Mouse (Mus musculus): Measurements from ENCODE around the gene Babam2. TPM values are rescaled to one million over a fixed set of nuclear protein-coding genes. Genes with fewer than 3 reads are reported as not detected.

Gene Babam2
- polyA plus RNA-seq (2014; fragmentation: Nextera tagmentation; extraction: Ambion mirVana): 37.3 and 47.8 TPM in 2 replicates

- peaks cover 2 to 6% of the 10 kb centered on the region in 2 experiments; a peak in 3 of 4 replicates for H3K4me1 ChIP-seq (ENCODE audit: control insufficient read depth in 2 of 2, insufficient read depth in 2 of 2, low read length in 2 of 2)
- H3K9ac ChIP-seq (ENCODE audit: low read length): peak within 1 kb of the TSS; percentile 91
- ATAC-seq (ENCODE audit: insufficient number of reproducible peaks, insufficient read depth, low FRiP score, low read depth): peak; percentile 93
- WGBS: under 1% methylated on average over 71 of the region's 71 CpGs
- H3K4me2 ChIP-seq (ENCODE audit: low read length): peak within 1 kb of the TSS; percentile 79
- peak within 1 kb of the TSS; percentile 84 to 89 for H3K4me3 ChIP-seq (ENCODE audit: control insufficient read depth in 1 of 2, insufficient read depth in 1 of 2, low read depth in 1 of 2, low read length in 2 of 2)
- H3K27ac ChIP-seq (replicated peaks in 1 of 2; ENCODE audit: control insufficient read depth in 1 of 2, insufficient read depth in 1 of 2, low read depth in 2 of 2, low read length in 2 of 2): peak within 1 kb of the TSS; percentile 92 to 94
- no peaks in the 10 kb centered on the region for H3K27me3 ChIP-seq (ENCODE audit: control insufficient read depth, insufficient read depth, low read length)
- H3K36me3 ChIP-seq (ENCODE audit: control insufficient read depth, insufficient read depth, low read length): peaks cover 12% of the 10 kb centered on the region
- no peaks in the 10 kb centered on the region for H3K9me3 ChIP-seq (ENCODE audit: control insufficient read depth, low read length)
Observed at GRCm38 (mm10) chr5:31697644-31698296, at the start of gene Babam2. Gene Babam2, plus strand, starts transcription at chr5:31697684.

DNA sequence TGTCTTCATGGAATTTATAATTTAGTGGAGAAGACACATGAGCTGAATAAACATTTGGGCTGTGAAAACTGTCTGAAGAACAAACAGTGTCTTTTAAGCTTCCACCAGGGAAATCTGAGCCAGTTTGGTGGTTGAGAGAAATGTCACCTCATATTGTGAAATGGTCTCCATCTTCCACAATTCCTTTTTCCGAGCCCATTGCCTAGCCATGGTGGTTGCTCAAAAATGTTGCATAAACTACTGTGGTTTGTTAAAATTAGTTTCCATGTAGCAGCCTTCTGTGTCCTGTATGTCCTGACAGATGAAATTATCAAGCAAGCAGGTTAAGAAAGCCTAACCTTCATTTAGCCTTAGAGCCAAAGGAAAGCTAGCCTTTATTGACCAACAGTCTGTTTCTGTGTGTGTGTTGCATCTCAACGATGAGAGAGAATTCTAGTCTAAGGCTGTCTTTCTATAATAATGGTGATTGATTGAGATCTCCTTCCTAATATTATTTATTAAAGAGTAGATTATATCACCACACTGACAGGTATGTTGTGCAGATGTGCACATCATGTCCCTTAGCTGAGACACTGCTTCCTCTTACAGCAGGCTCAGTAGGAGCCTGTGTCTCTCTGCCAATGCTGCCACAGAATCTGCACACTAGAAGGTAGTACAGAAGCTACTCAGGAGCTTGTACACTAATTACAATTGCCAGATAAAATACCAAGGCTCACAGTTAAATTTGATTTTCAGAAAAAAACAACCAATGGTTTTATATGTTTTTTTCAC is 46.8 kb upstream of the Babam2 start:
- no peak for ATAC-seq (ENCODE audit: insufficient number of reproducible peaks, insufficient read depth, low FRiP score, low read depth)
- Histone ChIP-seq H3K4me3 (ENCODE audit: control insufficient read depth in 1 of 2, insufficient read depth in 1 of 2, low read depth in 1 of 2, low read length in 2 of 2) (no peak overlapping the region), H3K4me2 (ENCODE audit: low read length) (no peak overlapping the region), H3K27ac (replicated peaks in 1 of 2; ENCODE audit: control insufficient read depth in 1 of 2, insufficient read depth in 1 of 2, low read depth in 2 of 2, low read length in 2 of 2) (no peak overlapping the region), H3K4me1 (ENCODE audit: control insufficient read depth in 2 of 2, insufficient read depth in 2 of 2, low read length in 2 of 2) (peaks cover 0 to 3% of the 10 kb centered on the region in 2 experiments; a peak in 1 of 4 replicates), H3K9ac (ENCODE audit: low read length) (no peak overlapping the region), H3K27me3 (ENCODE audit: control insufficient read depth, insufficient read depth, low read length) (no peaks in the 10 kb centered on the region), H3K36me3 (ENCODE audit: control insufficient read depth, insufficient read depth, low read length) (no peaks in the 10 kb centered on the region), H3K9me3 (ENCODE audit: control insufficient read depth, low read length) (0 out of 2 replicates have a peak, but pooled peaks cover 6% of the 10 kb centered on the region)
- 94% methylated on average over 2 of the region's 2 CpGs for whole genome bisulfite sequencing

DNA sequence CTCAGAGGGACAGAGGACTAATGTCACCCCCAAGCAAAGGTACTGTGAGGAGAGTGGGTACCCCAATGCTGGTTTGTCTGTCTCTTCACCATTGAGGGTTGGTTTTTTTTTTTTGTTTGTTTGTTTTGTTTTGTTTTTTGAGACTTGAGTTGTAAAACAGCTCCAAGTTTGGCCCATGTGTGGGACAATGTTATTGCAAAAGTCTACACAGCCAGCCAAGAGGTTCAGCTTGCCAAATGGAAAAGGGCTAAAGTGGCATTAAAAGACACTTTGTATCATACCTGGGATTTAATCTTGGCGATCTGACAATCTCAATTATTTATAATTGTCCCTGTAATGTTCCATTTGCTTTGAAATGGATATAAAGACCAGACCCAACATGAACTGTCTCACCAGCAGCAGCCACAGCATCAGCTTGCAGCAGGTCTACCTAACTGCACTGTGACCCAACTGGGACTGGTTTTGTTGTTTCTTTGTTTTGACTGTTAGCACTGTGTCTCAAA is 41.7 kb upstream of the Babam2 start:
- Histone ChIP-seq H3K27ac (replicated peaks in 1 of 2; ENCODE audit: control insufficient read depth in 1 of 2, insufficient read depth in 1 of 2, low read depth in 2 of 2, low read length in 2 of 2) (no peak overlapping the region), H3K9ac (ENCODE audit: low read length) (no peak overlapping the region), H3K4me2 (ENCODE audit: low read length) (no peak overlapping the region), H3K9me3 (ENCODE audit: control insufficient read depth, low read length) (0 out of 2 replicates have a peak, but pooled peaks cover 6% of the 10 kb centered on the region), H3K4me3 (ENCODE audit: control insufficient read depth in 1 of 2, insufficient read depth in 1 of 2, low read depth in 1 of 2, low read length in 2 of 2) (no peak overlapping the region), H3K4me1 (ENCODE audit: control insufficient read depth in 2 of 2, insufficient read depth in 2 of 2, low read length in 2 of 2) (no peaks in the 10 kb centered on the region), H3K27me3 (ENCODE audit: control insufficient read depth, insufficient read depth, low read length) (no peaks in the 10 kb centered on the region), H3K36me3 (ENCODE audit: control insufficient read depth, insufficient read depth, low read length) (no peaks in the 10 kb centered on the region)
- 70% methylated on average over 1 of the region's 1 CpGs for WGBS
- no peak for ATAC-seq (ENCODE audit: insufficient number of reproducible peaks, insufficient read depth, low FRiP score, low read depth)

DNA sequence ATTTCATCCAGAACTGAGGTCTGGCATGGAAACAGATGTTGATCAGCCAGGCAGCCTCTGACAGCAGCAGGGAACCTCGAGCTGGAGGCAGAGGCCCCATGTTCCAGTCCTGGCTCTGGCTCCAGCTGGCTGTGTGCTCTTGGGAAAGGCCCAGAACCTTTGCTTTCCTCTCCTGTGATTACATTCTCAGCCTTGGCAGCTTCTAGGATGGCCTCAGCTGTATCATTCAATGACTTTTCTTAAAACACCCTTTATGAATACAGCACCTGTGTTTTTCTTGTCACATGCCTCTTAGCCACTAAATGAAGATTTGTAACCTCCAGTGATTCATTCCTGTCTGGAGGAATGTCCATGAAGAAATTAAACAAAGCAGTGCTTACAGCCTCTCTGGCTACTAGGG is 31.3 kb upstream of the Babam2 start:
- no peak overlapping the region for H3K27ac ChIP-seq (replicated peaks in 1 of 2; ENCODE audit: control insufficient read depth in 1 of 2, insufficient read depth in 1 of 2, low read depth in 2 of 2, low read length in 2 of 2)
- peaks cover 3 to 13% of the 10 kb centered on the region in 2 experiments; a peak in 3 of 4 replicates for H3K4me1 ChIP-seq (ENCODE audit: control insufficient read depth in 2 of 2, insufficient read depth in 2 of 2, low read length in 2 of 2)
- H3K4me3 ChIP-seq (ENCODE audit: control insufficient read depth in 1 of 2, insufficient read depth in 1 of 2, low read depth in 1 of 2, low read length in 2 of 2): no peak overlapping the region
- H3K27me3 ChIP-seq (ENCODE audit: control insufficient read depth, insufficient read depth, low read length): no peaks in the 10 kb centered on the region
- no peak overlapping the region for H3K4me2 ChIP-seq (ENCODE audit: low read length)
- no peak for ATAC-seq (ENCODE audit: insufficient number of reproducible peaks, insufficient read depth, low FRiP score, low read depth)
- H3K9me3 ChIP-seq (ENCODE audit: control insufficient read depth, low read length): no peaks in the 10 kb centered on the region
- no peaks in the 10 kb centered on the region for H3K36me3 ChIP-seq (ENCODE audit: control insufficient read depth, insufficient read depth, low read length)
- H3K9ac ChIP-seq (ENCODE audit: low read length): no peak overlapping the region
- 15% methylated on average over 1 of the region's 1 CpGs for WGBS

DNA sequence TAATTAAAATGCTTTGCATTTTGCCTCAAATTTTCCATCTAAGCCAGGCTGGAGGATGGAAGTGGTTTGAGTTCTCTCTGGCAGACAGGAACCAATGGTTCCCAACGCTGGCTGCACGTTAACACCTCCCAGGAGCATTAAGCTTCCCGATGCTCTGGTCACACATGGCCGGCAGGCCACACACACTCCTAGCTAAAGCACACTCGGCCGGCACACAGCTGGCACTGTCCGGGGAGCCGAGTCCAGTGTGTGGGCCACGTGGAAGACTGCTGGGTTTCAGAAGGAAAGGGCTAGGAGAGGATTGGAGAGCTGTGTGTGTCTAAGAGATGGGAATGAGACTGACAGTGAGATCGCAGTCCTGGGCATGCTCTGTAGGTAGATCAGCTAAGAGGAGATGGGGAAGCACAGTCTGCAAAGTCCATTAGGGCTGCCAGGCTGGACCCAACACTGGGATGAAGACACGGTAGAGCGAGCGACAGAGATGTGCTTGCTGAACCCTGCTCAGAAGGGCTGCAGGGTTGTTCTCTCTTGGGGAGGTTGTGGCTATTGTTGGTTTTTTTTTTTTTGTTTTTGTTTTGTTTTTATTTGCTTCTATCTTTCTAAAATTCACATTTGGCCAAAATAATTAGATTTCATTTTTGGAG is 29.0 kb upstream of the Babam2 start:
- ATAC-seq (ENCODE audit: insufficient number of reproducible peaks, insufficient read depth, low FRiP score, low read depth): no peak

DNA sequence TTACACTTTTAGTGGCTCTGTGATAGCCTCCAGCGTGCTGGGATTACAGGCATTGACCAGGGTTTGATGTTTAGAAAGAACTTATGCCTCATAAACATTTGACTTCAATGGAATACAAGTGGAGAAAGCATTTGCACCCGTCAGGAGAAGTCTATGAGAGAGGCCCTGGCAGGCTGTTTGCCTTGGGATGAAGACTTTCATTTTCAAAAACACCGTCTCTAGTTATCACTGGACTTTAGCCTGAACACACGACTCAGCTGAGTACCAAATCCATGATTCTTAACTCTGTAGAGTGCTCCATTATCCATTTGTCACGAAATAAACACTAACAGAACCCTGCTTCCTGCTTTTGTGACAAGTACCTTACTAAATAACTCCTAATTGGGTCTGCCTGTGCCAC is 27.5 kb upstream of the Babam2 start:
- peak overlapping the region; percentile 24 for H3K4me2 ChIP-seq (ENCODE audit: low read length)
- no peak for ATAC-seq (ENCODE audit: insufficient number of reproducible peaks, insufficient read depth, low FRiP score, low read depth)

More for the DNA sequence above, 29.0 kb upstream of the Babam2 start:
- 86% methylated on average over 13 of the region's 13 CpGs for WGBS
- Histone ChIP-seq H3K9ac (ENCODE audit: low read length) (no peak overlapping the region), H3K9me3 (ENCODE audit: control insufficient read depth, low read length) (no peaks in the 10 kb centered on the region), H3K27ac (replicated peaks in 1 of 2; ENCODE audit: control insufficient read depth in 1 of 2, insufficient read depth in 1 of 2, low read depth in 2 of 2, low read length in 2 of 2) (no peak overlapping the region), H3K4me1 (ENCODE audit: control insufficient read depth in 2 of 2, insufficient read depth in 2 of 2, low read length in 2 of 2) (peaks cover 3 to 16% of the 10 kb centered on the region in 2 experiments), H3K4me3 (ENCODE audit: control insufficient read depth in 1 of 2, insufficient read depth in 1 of 2, low read depth in 1 of 2, low read length in 2 of 2) (no peak overlapping the region), H3K4me2 (ENCODE audit: low read length) (no peak overlapping the region), H3K36me3 (ENCODE audit: control insufficient read depth, insufficient read depth, low read length) (no peaks in the 10 kb centered on the region), H3K27me3 (ENCODE audit: control insufficient read depth, insufficient read depth, low read length) (no peaks in the 10 kb centered on the region)

GRCm38 (mm10) chr5:31671137-31671536 is 26.3 kb upstream of the Babam2 start:
- Histone ChIP-seq H3K27ac (replicated peaks in 1 of 2; ENCODE audit: control insufficient read depth in 1 of 2, insufficient read depth in 1 of 2, low read depth in 2 of 2, low read length in 2 of 2) (no peak overlapping the region), H3K4me2 (ENCODE audit: low read length) (no peak overlapping the region), H3K4me1 (ENCODE audit: control insufficient read depth in 2 of 2, insufficient read depth in 2 of 2, low read length in 2 of 2) (peaks cover 3 to 19% of the 10 kb centered on the region in 2 experiments), H3K9ac (ENCODE audit: low read length) (no peak overlapping the region), H3K27me3 (ENCODE audit: control insufficient read depth, insufficient read depth, low read length) (no peaks in the 10 kb centered on the region), H3K9me3 (ENCODE audit: control insufficient read depth, low read length) (no peaks in the 10 kb centered on the region), H3K4me3 (ENCODE audit: control insufficient read depth in 1 of 2, insufficient read depth in 1 of 2, low read depth in 1 of 2, low read length in 2 of 2) (no peak overlapping the region), H3K36me3 (ENCODE audit: control insufficient read depth, insufficient read depth, low read length) (no peaks in the 10 kb centered on the region)
- no peak for ATAC-seq (ENCODE audit: insufficient number of reproducible peaks, insufficient read depth, low FRiP score, low read depth)
- WGBS: 70% methylated on average over 2 of the region's 2 CpGs

More for the DNA sequence above, 27.5 kb upstream of the Babam2 start:
- no peaks in the 10 kb centered on the region for H3K36me3 ChIP-seq (ENCODE audit: control insufficient read depth, insufficient read depth, low read length)
- no peak overlapping the region for H3K4me3 ChIP-seq (ENCODE audit: control insufficient read depth in 1 of 2, insufficient read depth in 1 of 2, low read depth in 1 of 2, low read length in 2 of 2)
- peaks cover 3 to 20% of the 10 kb centered on the region in 2 experiments for H3K4me1 ChIP-seq (ENCODE audit: control insufficient read depth in 2 of 2, insufficient read depth in 2 of 2, low read length in 2 of 2)
- no peaks in the 10 kb centered on the region for H3K9me3 ChIP-seq (ENCODE audit: control insufficient read depth, low read length)
- no peaks in the 10 kb centered on the region for H3K27me3 ChIP-seq (ENCODE audit: control insufficient read depth, insufficient read depth, low read length)
- no peak overlapping the region; a peak in 1 of 4 replicates for H3K27ac ChIP-seq (replicated peaks in 1 of 2; ENCODE audit: control insufficient read depth in 1 of 2, insufficient read depth in 1 of 2, low read depth in 2 of 2, low read length in 2 of 2)
- 47% methylated on average over 5 of the region's 5 CpGs for WGBS
- H3K9ac ChIP-seq (ENCODE audit: low read length): peak overlapping the region; percentile 48; the same call in 1 of the 2 replicates

All from heart, embryonic 14.5 days (tissue).